Mouse (Mus musculus) granulocyte monocyte progenitor cell, adult 5-6 weeks (primary cell): ENCODE measurements around the gene Olfr48. TPM values are rescaled to one million over a fixed set of nuclear protein-coding genes. Genes with fewer than 3 reads are reported as not detected.

Experiments
- ATAC-seq: replicated peaks from 2 replicates; pipeline ENCODE4 v1.8.0; 2016; ENCODE audit warnings: mild to moderate bottlenecking, moderate TSS enrichment, inconsistent platforms; ENCODE audit not compliant: poor library complexity, severe bottlenecking
- total RNA-seq, 2 experiments: library from RNA; stranded (forward) in 1 of 2; stranded (reverse) in 1 of 2; fragments of 200-712, 200-1000 nt in 1 of 2; fragments of >200 nt in 1 of 2; fragmentation: Nextera tagmentation in 1 of 2; gene quantifications; 2 replicates each; pipeline ENCODE4 v1.2.3; 2014 to 2017

Olfr48 gene
- total RNA-seq (2014; fragmentation: Nextera tagmentation): not detected in 2 replicates
- total RNA-seq (2017): not detected in 2 replicates

- ATAC-seq: no peak
These were observed at the start of gene Olfr48 for GRCm38 (mm10) chr2:89848105-89848504. Gene Olfr48 (minus strand): TSS chr2:89848205.

GRCm38 (mm10) chr2:89878137-89878536, 30.1 kb upstream of the Olfr48 start, which contains the start of gene Olfr1257:
Gene Olfr1257 (plus strand): TSS chr2:89878437.
- no peak for ATAC-seq

DNA sequence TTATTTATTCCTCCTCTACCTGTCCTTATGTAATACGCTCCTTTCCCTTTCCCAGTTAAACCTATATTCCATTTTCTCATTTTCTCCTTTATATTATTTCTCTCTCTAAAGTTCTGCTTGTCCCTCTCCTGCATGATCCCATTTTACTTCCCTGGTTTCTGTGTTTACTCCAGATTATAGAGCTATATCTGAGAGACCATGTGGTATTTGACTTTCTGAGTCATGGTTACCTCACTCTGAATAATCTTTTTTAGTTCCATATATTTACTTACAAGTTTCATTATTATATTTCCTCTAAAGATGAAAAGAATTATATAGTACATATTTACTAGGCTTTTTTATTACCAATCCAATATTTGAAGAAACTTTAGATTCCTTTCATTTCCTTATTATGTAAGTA, 1.2 kb upstream of the Olfr48 start:
- no peak for ATAC-seq

GRCm38 (mm10) chr2:89841455-89841854, 6.5 kb downstream of the Olfr48 start, which contains the start of gene Olfr1256:
Gene Olfr1256 (minus strand): TSS chr2:89841555.
- ATAC-seq: no peak

DNA sequence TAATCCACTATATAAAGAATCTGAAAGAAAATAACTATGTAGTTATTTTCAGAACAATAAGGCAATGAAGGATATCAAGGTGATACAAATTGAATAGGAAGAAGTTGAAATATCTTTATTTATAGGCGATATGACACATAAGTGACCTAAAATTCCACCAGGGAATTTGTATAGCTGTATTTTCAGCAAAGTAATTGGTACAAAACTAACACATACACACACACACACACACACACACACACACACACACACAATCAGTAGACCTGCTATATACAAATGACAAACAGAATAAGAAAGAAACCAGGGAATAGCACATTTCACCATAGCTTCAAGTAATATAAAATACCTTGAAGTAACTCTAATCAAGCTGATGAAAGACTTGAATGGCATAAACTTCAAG, 27.8 kb downstream of the Olfr48 start:
- no peak for ATAC-seq

GRCm38 (mm10) chr2:89811751-89812150, 36.3 kb downstream of the Olfr48 start, which contains the start of gene Olfr1255:
Gene Olfr1255 (plus strand): TSS chr2:89812051.
- no peak for ATAC-seq

GRCm38 (mm10) chr2:89810751-89811150, 37.3 kb downstream of the Olfr48 start:
- 0 out of 2 replicates have a peak, but pooled peaks have one; percentile 12 for ATAC-seq

DNA sequence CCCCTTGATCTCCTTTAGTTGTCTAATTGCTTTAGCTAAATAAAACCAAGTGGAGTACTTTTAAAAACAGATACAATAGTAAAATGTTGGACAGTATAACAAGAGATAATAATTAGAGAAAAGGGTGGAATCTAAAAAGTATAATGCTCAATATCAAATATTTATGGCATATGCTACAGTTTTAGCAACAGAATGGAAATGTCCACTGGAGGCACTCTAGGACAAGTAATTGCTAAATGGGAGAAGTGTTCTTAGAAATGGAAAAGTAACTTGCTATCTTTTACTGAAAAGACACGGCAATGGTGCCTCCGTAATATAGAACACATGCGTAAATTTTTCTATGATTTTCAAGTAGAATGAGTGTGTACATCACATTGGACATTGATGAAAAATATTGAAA, 48.4 kb downstream of the Olfr48 start:
- no peak for ATAC-seq

DNA sequence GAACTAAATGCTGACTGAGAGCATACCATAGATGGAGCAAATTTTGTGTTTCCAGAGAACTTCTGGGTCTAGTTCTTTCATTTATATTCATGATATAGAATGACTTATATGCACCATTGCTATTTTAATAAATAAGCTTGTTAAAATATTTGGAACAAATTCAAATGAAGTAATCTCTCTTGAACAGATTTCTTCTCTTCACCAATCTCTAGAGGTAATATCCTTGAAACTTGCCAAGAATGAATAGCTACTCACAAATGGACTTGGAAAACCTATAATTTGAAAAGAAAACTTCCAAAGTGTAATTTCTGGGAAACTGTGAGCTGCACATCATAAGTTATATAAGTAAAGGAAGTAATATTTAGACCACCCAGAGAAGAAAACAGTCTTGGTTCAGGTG, 54.5 kb downstream of the Olfr48 start, which contains the start of gene Olfr1254:
Gene Olfr1254 (minus strand): TSS at position 101 of the 400 bp plus-strand sequence.
- no peak for ATAC-seq

Other genes starting within 250 kb of the Olfr48 start
- gene Olfr1247, start 234.1 kb downstream of the Olfr48 start, total RNA-seq (2014; fragmentation: Nextera tagmentation): not detected in 2 replicates
- gene Olfr1247, start 234.1 kb downstream of the Olfr48 start, total RNA-seq (2017): not detected in 2 replicates
- not detected in 2 replicates for gene Olfr1248, start 230.0 kb downstream of the Olfr48 start, total RNA-seq (2014; fragmentation: Nextera tagmentation)
- not detected in 2 replicates for gene Olfr1248, start 230.0 kb downstream of the Olfr48 start, total RNA-seq (2017)
- gene Olfr1249, start 213.2 kb downstream of the Olfr48 start, total RNA-seq (2014; fragmentation: Nextera tagmentation): not detected in 2 replicates
- gene Olfr1249, start 213.2 kb downstream of the Olfr48 start, total RNA-seq (2017): not detected in 2 replicates
- not detected in 2 replicates for gene Olfr1250, start 186.7 kb downstream of the Olfr48 start, total RNA-seq (2014; fragmentation: Nextera tagmentation)
- not detected in 2 replicates for gene Olfr1250, start 186.7 kb downstream of the Olfr48 start, total RNA-seq (2017)
- not detected in 2 replicates for gene Olfr1251, start 176.3 kb downstream of the Olfr48 start, total RNA-seq (2014; fragmentation: Nextera tagmentation)
- gene Olfr1251, start 176.3 kb downstream of the Olfr48 start, total RNA-seq (2017): not detected in 2 replicates
- gene Olfr1252, start 123.2 kb downstream of the Olfr48 start, total RNA-seq (2014; fragmentation: Nextera tagmentation): not detected in 2 replicates
- not detected in 2 replicates for gene Olfr1252, start 123.2 kb downstream of the Olfr48 start, total RNA-seq (2017)
- not detected in 2 replicates for gene Olfr1253, start 91.1 kb downstream of the Olfr48 start, total RNA-seq (2014; fragmentation: Nextera tagmentation)
- gene Olfr1253, start 91.1 kb downstream of the Olfr48 start, total RNA-seq (2017): not detected in 2 replicates
- not detected in 2 replicates for gene Olfr1254, start 54.6 kb downstream of the Olfr48 start, total RNA-seq (2014; fragmentation: Nextera tagmentation)
- not detected in 2 replicates for gene Olfr1254, start 54.6 kb downstream of the Olfr48 start, total RNA-seq (2017)
- not detected in 2 replicates for gene Olfr1255, start 36.2 kb downstream of the Olfr48 start, total RNA-seq (2014; fragmentation: Nextera tagmentation)
- not detected in 2 replicates for gene Olfr1255, start 36.2 kb downstream of the Olfr48 start, total RNA-seq (2017)
- not detected in 2 replicates for gene Olfr1256, start 6.7 kb downstream of the Olfr48 start, total RNA-seq (2014; fragmentation: Nextera tagmentation)
- gene Olfr1256, start 6.7 kb downstream of the Olfr48 start, total RNA-seq (2017): not detected in 2 replicates
- gene Olfr1257, start 30.2 kb upstream of the Olfr48 start, total RNA-seq (2014; fragmentation: Nextera tagmentation): not detected in 2 replicates
- gene Olfr1257, start 30.2 kb upstream of the Olfr48 start, total RNA-seq (2017): not detected in 2 replicates
- not detected in 2 replicates for gene Olfr1258, start 79.1 kb upstream of the Olfr48 start, total RNA-seq (2014; fragmentation: Nextera tagmentation)
- gene Olfr1258, start 79.1 kb upstream of the Olfr48 start, total RNA-seq (2017): not detected in 2 replicates
- not detected in 2 replicates for gene Olfr1259, start 100.5 kb upstream of the Olfr48 start, total RNA-seq (2014; fragmentation: Nextera tagmentation)
- gene Olfr1259, start 100.5 kb upstream of the Olfr48 start, total RNA-seq (2017): not detected in 2 replicates
- not detected in 2 replicates for gene Olfr1260, start 126.1 kb upstream of the Olfr48 start, total RNA-seq (2014; fragmentation: Nextera tagmentation)
- gene Olfr1260, start 126.1 kb upstream of the Olfr48 start, total RNA-seq (2017): not detected in 2 replicates
- gene Olfr1261, start 143.0 kb upstream of the Olfr48 start, total RNA-seq (2014; fragmentation: Nextera tagmentation): not detected in 2 replicates
- gene Olfr1261, start 143.0 kb upstream of the Olfr48 start, total RNA-seq (2017): not detected in 2 replicates
- not detected in 2 replicates for gene Olfr1262, start 151.9 kb upstream of the Olfr48 start, total RNA-seq (2014; fragmentation: Nextera tagmentation)
- gene Olfr1262, start 151.9 kb upstream of the Olfr48 start, total RNA-seq (2017): not detected in 2 replicates
- not detected in 2 replicates for gene Olfr1263, start 163.9 kb upstream of the Olfr48 start, total RNA-seq (2014; fragmentation: Nextera tagmentation)
- not detected in 2 replicates for gene Olfr1263, start 163.9 kb upstream of the Olfr48 start, total RNA-seq (2017)
- not detected in 2 replicates for gene Olfr1264, start 177.4 kb upstream of the Olfr48 start, total RNA-seq (2014; fragmentation: Nextera tagmentation)
- not detected in 2 replicates for gene Olfr1264, start 177.4 kb upstream of the Olfr48 start, total RNA-seq (2017)
- gene Olfr1265, start 187.1 kb upstream of the Olfr48 start, total RNA-seq (2014; fragmentation: Nextera tagmentation): not detected in 2 replicates
- gene Olfr1265, start 187.1 kb upstream of the Olfr48 start, total RNA-seq (2017): not detected in 2 replicates
- gene Olfr140, start 215.4 kb upstream of the Olfr48 start, total RNA-seq (2014; fragmentation: Nextera tagmentation): not detected in 2 replicates
- not detected in 2 replicates for gene Olfr140, start 215.4 kb upstream of the Olfr48 start, total RNA-seq (2017)